Mouse (Mus musculus) liver, embryonic 18 days (tissue): ENCODE measurements around the gene Prr27. TPM values are rescaled to one million over a fixed set of nuclear protein-coding genes. Genes with fewer than 3 reads are reported as not detected.

Source experiments
- polyA plus RNA-seq: library from polyadenylated mRNA; depleted of rRNA; stranded (reverse); fragments of >200 nt; gene quantifications from 2 replicates; pipeline ENCODE4 v1.2.3, GENCODE M21; 2012; rRNA removed

Gene Prr27
- polyA plus RNA-seq, result not detected in 2 replicates

DNA sequence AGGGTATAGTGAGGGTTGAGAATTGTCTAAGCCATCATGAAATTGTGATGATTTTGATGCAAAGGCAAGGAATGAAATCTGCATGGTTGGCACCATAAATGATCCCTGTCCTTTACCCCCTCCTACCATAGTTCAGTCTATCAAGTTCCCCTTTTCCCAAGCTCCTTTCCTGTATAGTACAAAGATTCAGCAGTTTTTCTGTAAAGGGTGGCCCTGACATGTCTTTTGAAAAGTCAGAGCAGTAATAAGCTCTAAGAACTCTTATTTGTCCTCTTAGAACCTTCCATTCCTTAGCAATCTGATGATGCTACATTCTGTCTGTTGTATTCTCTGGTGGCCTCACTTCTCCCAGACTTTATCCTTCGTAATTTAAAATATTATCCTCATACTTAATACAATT is at the start of gene Prr27:
TSS of gene Prr27 (plus strand) at position 301 of the 400 bp plus-strand sequence.

DNA sequence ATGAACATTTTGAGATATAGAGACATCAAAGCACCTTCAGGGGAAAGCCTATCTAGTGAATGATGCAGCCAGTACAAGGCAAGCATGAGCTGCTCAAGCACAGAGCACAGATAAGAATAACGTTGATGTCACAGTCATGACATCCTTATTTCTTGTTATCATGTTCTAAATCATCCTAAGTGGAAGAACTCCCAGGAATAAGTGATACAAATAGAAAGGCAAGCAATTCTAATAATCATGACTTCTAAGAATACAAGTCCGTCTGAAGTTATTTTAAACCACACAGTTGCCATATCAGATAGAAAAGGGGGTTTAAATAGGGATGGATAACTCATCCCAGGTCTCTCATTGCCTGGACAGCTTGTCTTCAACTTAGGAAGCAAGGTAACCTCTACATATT is 17.7 kb upstream of the Prr27 start, which contains the start of gene Csn1s2b:
TSS of gene Csn1s2b (plus strand) at position 301 of the 400 bp plus-strand sequence.

GRCm38 (mm10) chr5:87884729-87885128 is 59.2 kb downstream of the Prr27 start, which contains the start of gene Odam:
Gene Odam, plus strand, starts transcription at chr5:87885029.

Other genes with a start within 250 kb of the Prr27 start
- gene Sult1e1, start 234.1 kb upstream of the Prr27 start, polyA plus RNA-seq, result not detected in 2 replicates
- not detected in 2 replicates for gene Csn1s1, start 159.5 kb upstream of the Prr27 start, polyA plus RNA-seq
- not detected in 2 replicates for gene Csn2, start 126.1 kb upstream of the Prr27 start, polyA plus RNA-seq
- not detected in 2 replicates for gene Csn1s2a, start 51.1 kb upstream of the Prr27 start, polyA plus RNA-seq
- not detected in 2 replicates for gene Csn1s2b, start 17.6 kb upstream of the Prr27 start, polyA plus RNA-seq
- not detected in 2 replicates for gene Odam, start 59.3 kb downstream of the Prr27 start, polyA plus RNA-seq
- not detected in 2 replicates for gene Csn3, start 99.9 kb downstream of the Prr27 start, polyA plus RNA-seq
- not detected in 2 replicates for gene 2310003L06Rik, start 143.8 kb downstream of the Prr27 start, polyA plus RNA-seq
- gene Gm28434, start 143.8 kb downstream of the Prr27 start, polyA plus RNA-seq, result not detected in 2 replicates
- gene Cabs1, start 153.8 kb downstream of the Prr27 start, polyA plus RNA-seq, result not detected in 2 replicates
- gene Smr3a, start 176.9 kb downstream of the Prr27 start, polyA plus RNA-seq, result not detected in 2 replicates